Mouse (Mus musculus): ENCODE measurements at regions not wholly inside any gene's neighbourhood (a gene's known extent, or its start where the extent isn't known, plus 50 kb on each side); places are given as distances from the start of the nearest gene placed in this dataset.

DNA sequence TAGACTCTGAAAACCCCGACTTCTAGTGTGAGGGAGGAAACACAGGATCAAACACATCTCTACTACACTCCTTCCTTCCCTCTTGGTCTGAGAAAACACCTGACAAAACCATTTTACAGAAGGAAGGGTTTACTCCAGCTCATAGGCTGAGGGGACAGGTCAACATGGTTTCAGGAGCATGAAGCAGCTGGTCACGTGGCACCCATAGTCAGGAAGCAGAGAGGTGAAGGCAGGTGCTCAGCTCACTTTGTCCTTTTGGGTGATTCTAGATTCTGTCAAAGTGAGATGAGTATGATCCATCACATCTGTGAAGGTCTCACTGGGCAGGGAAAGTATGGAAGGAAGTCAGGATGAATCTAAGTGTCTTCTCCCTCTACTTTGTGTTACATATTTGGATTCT lies 585.5 kb upstream of the Nrp1 start:
- Histone ChIP-seq H3K27ac (ENCODE audit: insufficient read depth, low read length) (no peak overlapping the region), H3K4me1 (ENCODE audit: control insufficient read depth, insufficient read depth, low read length) (peaks cover 2% of the 10 kb centered on the region; the same call in 1 of the 2 replicates), H3K4me3 (ENCODE audit: insufficient read depth, low read length) (no peak overlapping the region)
- TF ChIP-seq POLR2A (IDR thresholded peaks at IDR 0.05; ENCODE audit: extremely low read depth, insufficient read depth, low read length): no peak
- no peak for TF ChIP-seq CTCF (IDR thresholded peaks at IDR 0.05; ENCODE audit: extremely low read depth, insufficient read depth, low read length)

- Histone ChIP-seq H3K4me1 (ENCODE audit: control insufficient read depth, insufficient read depth, low read length) (peaks cover 2% of the 10 kb centered on the region; the same call in 1 of the 2 replicates), H3K27ac (ENCODE audit: insufficient read depth, low read length) (no peak overlapping the region), H3K4me3 (ENCODE audit: insufficient read depth, low read length) (no peak overlapping the region)
- TF ChIP-seq POLR2A (IDR thresholded peaks at IDR 0.05; ENCODE audit: extremely low read depth, insufficient read depth, low read length): no peak
Measured at GRCm38 (mm10) chr8:127774642-127775041, 583.8 kb upstream of the Nrp1 start.

DNA sequence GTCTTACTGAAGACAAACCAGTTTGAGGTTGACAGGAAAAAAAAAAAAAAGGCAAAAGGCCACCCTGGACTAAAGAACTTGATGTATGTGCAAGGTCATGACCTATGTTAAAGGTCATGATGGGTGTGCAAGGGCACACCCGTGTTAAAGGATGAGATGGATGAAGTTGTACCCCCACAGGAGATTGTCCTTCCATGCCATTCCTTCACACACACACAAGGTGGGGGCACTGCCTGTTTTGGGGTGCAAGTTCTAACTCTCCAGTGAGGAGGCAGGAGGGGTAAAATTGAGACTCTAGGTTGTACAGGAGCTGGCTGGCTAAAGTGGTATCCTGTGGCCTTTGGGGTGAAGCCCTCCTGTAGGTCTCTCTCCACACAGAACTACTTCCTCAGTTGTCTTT lies 583.2 kb upstream of the Nrp1 start:
- Histone ChIP-seq H3K4me3 (ENCODE audit: insufficient read depth, low read length) (no peak overlapping the region), H3K4me1 (ENCODE audit: control insufficient read depth, insufficient read depth, low read length) (peaks cover 2% of the 10 kb centered on the region; the same call in 1 of the 2 replicates), H3K27ac (ENCODE audit: insufficient read depth, low read length) (no peak overlapping the region)
- no peak for TF ChIP-seq CTCF (IDR thresholded peaks at IDR 0.05; ENCODE audit: extremely low read depth, insufficient read depth, low read length)
- no peak for TF ChIP-seq POLR2A (IDR thresholded peaks at IDR 0.05; ENCODE audit: extremely low read depth, insufficient read depth, low read length)

DNA sequence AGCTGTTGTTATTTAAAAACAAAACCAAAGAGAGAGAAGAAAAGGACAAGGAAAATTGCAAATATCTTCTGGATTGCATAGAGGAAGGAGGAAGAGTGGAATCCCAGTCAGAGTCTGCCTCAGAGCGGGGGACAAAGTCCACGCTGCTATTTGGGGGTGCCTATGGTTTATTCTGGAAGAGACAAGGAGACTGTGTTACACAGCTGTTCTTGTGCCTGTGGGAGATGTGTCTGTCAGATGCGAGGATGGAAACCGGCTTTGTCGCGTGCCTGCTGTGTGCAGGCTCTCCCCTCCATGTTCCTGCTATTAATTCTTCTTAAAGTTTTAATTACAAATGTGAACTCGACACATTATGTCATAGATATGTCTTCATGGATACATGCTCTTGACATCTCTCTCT lies 582.7 kb upstream of the Nrp1 start:
- Histone ChIP-seq H3K4me1 (ENCODE audit: control insufficient read depth, insufficient read depth, low read length) (peaks cover 2% of the 10 kb centered on the region; the same call in 1 of the 2 replicates), H3K27ac (ENCODE audit: insufficient read depth, low read length) (no peak overlapping the region), H3K4me3 (ENCODE audit: insufficient read depth, low read length) (no peak overlapping the region)
- no peak for TF ChIP-seq CTCF (IDR thresholded peaks at IDR 0.05; ENCODE audit: extremely low read depth, insufficient read depth, low read length)
- TF ChIP-seq POLR2A (IDR thresholded peaks at IDR 0.05; ENCODE audit: extremely low read depth, insufficient read depth, low read length): no peak

- H3K4me3 ChIP-seq (ENCODE audit: insufficient read depth, low read length): no peak overlapping the region
- no peak for TF ChIP-seq POLR2A (IDR thresholded peaks at IDR 0.05; ENCODE audit: extremely low read depth, insufficient read depth, low read length)
- no peak for TF ChIP-seq CTCF (IDR thresholded peaks at IDR 0.05; ENCODE audit: extremely low read depth, insufficient read depth, low read length)
- no peak overlapping the region for H3K27ac ChIP-seq (ENCODE audit: insufficient read depth, low read length)
- H3K4me1 ChIP-seq (ENCODE audit: control insufficient read depth, insufficient read depth, low read length): peaks cover 2% of the 10 kb centered on the region; the same call in 1 of the 2 replicates
Measured at GRCm38 (mm10) chr8:127778352-127779020, 579.9 kb upstream of the Nrp1 start.

DNA sequence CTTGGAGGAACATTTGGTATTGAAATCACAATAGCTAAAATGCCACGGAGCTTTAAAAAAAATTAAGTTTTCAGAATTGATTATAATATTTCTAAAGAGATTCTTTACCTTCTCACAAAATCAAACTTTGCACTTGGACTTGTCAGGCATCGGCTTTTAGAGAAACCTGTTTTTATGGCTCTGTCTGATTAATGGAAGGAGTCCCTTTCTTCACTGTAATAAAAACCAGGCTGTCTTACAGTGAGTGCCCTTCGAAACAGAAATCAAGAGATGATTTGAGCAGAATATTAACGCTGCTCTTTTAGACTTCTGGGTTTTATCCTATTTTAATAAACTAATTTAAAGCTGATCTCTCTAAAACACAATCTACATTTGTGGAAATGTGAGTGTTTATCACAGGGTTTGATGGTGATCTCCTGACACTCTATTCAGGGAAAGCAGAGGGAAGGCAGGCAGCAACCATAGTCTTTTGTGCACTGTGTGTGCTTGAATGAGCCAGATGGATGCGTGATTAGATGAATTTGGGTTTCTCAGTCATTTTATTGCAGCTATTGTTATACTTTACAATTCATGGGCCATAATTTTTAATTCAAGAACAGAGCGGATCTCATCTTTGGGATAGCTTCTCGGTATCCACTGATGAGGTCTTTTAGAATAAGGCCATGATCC lies 579.2 kb upstream of the Nrp1 start:
- TF ChIP-seq POLR2A (IDR thresholded peaks at IDR 0.05; ENCODE audit: extremely low read depth, insufficient read depth, low read length) (no peak), CTCF (IDR thresholded peaks at IDR 0.05; ENCODE audit: extremely low read depth, insufficient read depth, low read length) (no peak)
- no peak overlapping the region for H3K4me3 ChIP-seq (ENCODE audit: insufficient read depth, low read length)
- peaks cover 2% of the 10 kb centered on the region; the same call in 1 of the 2 replicates for H3K4me1 ChIP-seq (ENCODE audit: control insufficient read depth, insufficient read depth, low read length)
- no peak overlapping the region for H3K27ac ChIP-seq (ENCODE audit: insufficient read depth, low read length)

GRCm38 (mm10) chr8:127780596-127780995 lies 577.8 kb upstream of the Nrp1 start:
- no peak overlapping the region for H3K27ac ChIP-seq (ENCODE audit: insufficient read depth, low read length)
- peaks cover 2% of the 10 kb centered on the region; the same call in 1 of the 2 replicates for H3K4me1 ChIP-seq (ENCODE audit: control insufficient read depth, insufficient read depth, low read length)
- TF ChIP-seq CTCF (IDR thresholded peaks at IDR 0.05; ENCODE audit: extremely low read depth, insufficient read depth, low read length) (no peak), POLR2A (IDR thresholded peaks at IDR 0.05; ENCODE audit: extremely low read depth, insufficient read depth, low read length) (no peak)

DNA sequence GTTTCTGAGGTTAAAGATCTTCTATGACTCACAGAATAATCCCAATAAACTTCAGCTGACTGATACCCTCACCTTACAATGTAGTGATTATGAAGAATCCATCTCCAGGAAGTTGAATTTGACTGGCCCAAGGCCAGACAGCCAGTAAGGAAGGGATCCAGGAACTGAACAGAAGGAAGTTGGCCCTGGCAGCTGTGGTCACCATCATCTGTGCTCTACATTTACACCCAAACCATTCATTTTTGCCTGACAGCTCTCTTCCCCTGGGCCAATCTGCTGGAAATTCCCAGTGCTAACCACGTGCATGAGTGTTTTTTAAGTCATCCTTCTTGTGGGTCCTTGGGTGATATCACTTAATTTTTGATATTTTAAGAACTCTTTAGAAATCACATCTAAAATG lies 577.4 kb upstream of the Nrp1 start:
- Histone ChIP-seq H3K4me3 (ENCODE audit: insufficient read depth, low read length) (no peak overlapping the region), H3K4me1 (ENCODE audit: control insufficient read depth, insufficient read depth, low read length) (no peaks in the 10 kb centered on the region)

More at GRCm38 (mm10) chr8:127780596-127780995, 577.8 kb upstream of the Nrp1 start:
- no peak overlapping the region for H3K4me3 ChIP-seq (ENCODE audit: insufficient read depth, low read length)

DNA sequence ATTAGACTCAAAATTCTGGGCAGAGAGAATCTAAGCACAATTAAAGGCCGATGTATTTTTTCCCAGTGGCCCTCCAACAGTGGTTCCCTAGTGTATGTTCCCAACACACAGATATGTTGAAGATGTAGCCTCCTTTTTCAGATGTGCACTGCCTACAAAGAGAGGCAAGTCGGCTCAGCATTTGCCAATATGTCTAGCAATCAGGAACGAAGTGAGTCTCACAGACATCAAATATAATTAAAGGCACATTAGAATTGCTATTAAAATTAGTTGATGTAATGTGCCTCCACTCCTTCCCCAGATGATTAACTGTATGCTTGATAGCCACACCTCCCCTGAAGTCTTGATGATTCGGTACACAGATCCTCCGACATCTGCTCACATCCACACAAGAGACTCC lies 565.8 kb upstream of the Nrp1 start:
- H3K4me3 ChIP-seq (ENCODE audit: insufficient read depth, low read length): no peak overlapping the region
- no peaks in the 10 kb centered on the region for H3K4me1 ChIP-seq (ENCODE audit: control insufficient read depth, insufficient read depth, low read length)
- H3K27ac ChIP-seq (ENCODE audit: insufficient read depth, low read length): no peak overlapping the region
- no peak for TF ChIP-seq POLR2A (IDR thresholded peaks at IDR 0.05; ENCODE audit: extremely low read depth, insufficient read depth, low read length)
- no peak for TF ChIP-seq CTCF (IDR thresholded peaks at IDR 0.05; ENCODE audit: extremely low read depth, insufficient read depth, low read length)

More for the DNA sequence above, 577.4 kb upstream of the Nrp1 start:
- no peak overlapping the region for H3K27ac ChIP-seq (ENCODE audit: insufficient read depth, low read length)
- TF ChIP-seq POLR2A (IDR thresholded peaks at IDR 0.05; ENCODE audit: extremely low read depth, insufficient read depth, low read length) (no peak), CTCF (IDR thresholded peaks at IDR 0.05; ENCODE audit: extremely low read depth, insufficient read depth, low read length) (no peak)

Measured in cortical plate, adult 2 months (tissue).